Comparison of ENCODE assay signal across 18 mouse cellular contexts in the genomic region with DNA sequence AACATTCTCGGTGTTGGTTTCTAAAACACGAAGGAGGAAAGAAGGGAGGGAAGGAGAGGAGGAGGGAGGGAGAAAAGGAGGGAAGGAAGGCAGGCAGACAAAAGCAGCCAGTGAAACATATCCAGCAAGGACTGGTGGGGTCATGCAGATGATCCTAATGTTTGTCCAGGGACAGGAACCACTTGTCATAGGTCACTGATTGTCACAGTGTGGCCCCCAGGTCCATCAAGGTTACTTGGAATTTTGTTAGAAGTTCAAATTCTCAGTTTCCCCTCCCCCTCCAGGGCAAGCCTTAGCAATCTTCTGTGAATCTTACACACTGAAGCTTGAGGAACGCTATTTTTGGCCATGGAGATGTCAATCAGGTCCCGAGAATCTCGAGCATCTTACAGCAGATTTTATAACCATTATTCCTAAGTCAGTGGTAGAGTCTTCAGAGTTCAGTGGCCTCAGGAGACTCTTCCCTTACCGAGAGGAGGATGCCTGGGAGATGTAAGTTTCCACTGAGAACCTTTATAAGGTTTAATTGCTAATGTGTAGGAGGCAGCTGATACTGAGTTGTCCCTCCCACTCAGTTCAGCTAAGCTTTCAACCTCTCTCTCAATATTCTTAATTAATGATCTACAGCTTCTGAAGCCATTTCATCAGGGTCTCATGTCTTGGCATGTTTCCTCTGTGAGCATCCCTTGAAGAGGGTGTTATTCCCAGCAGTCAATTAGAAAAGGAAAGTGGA.
"Had no signal": no experiment of that assay in that cellular context is flagged by ENCODE, and none has a peak within 500 bp of the region (broad histone marks: within the 10 kb centered on the region; RNA-seq: fewer than 3 reads in every experiment).

No protein-coding gene starts in this region.

- H3K4me1 ChIP-seq: stomach, embryonic 15.5 days had no signal

- H3K9me3 ChIP-seq: midbrain, embryonic 10.5 days; midbrain, embryonic 13.5 days; neural tube, embryonic 13.5 days; stomach, embryonic 15.5 days had no signal

- H3K4me3 ChIP-seq: midbrain, embryonic 10.5 days; midbrain, embryonic 13.5 days; myocyte; neural tube, embryonic 13.5 days; stomach, embryonic 15.5 days had no signal

- H3K4me2 ChIP-seq: lung, embryonic 14.5 days; midbrain, embryonic 13.5 days; neural tube, embryonic 13.5 days; stomach, embryonic 15.5 days had no signal

- H3K27ac ChIP-seq: liver, embryonic 14.5 days; midbrain, embryonic 10.5 days; midbrain, embryonic 13.5 days; neural tube, embryonic 13.5 days; stomach, embryonic 15.5 days; stomach, postnatal 0 days had no signal

- H3K9ac ChIP-seq: liver, embryonic 14.5 days; lung, embryonic 14.5 days; midbrain, embryonic 13.5 days; neural tube, embryonic 13.5 days; stomach, embryonic 15.5 days had no signal

- H3K27me3 ChIP-seq: midbrain, embryonic 13.5 days; neural tube, embryonic 13.5 days; stomach, embryonic 15.5 days had no signal

- DNase-seq: lung, adult 18-20 months; lung, embryonic 14.5 days; lung, postnatal 10 days; lung, postnatal 4 days; retina, postnatal 1 day; right cerebral cortex, adult 18-20 months; right cerebral cortex, postnatal 14 days; thymus, adult 18-20 months; thymus, postnatal 14 days; thymus, postnatal 36 days had no signal

- ATAC-seq: midbrain, embryonic 13.5 days; midbrain, embryonic 16.5 days had no signal

- H3K36me3 ChIP-seq: midbrain, embryonic 10.5 days; midbrain, embryonic 13.5 days; neural tube, embryonic 13.5 days; stomach, embryonic 15.5 days had no signal
